Mouse (Mus musculus) erythroblast, embryonic 14.5 days (primary cell): Measurements from ENCODE around the gene Cnot4.

Source experiments
- GATA1 ChIP-seq: IDR thresholded peaks from 2 replicates; pipeline ENCODE4 v1.6.1; 2012; ENCODE audit warnings: low read length, inconsistent platforms, mixed read lengths
- TAL1 ChIP-seq: IDR thresholded peaks from 3 replicates; pipeline ENCODE4 v1.6.1; 2012; ENCODE audit warnings: low read length, inconsistent platforms, mixed read lengths

GRCm38 (mm10) chr6:34995265-34995681 lies 138.3 kb downstream of the Cnot4 start:
- TF ChIP-seq TAL1 (no peak), GATA1 (no peak)
